ENCODE assay signal across 23 mouse cellular contexts in the genomic region with DNA sequence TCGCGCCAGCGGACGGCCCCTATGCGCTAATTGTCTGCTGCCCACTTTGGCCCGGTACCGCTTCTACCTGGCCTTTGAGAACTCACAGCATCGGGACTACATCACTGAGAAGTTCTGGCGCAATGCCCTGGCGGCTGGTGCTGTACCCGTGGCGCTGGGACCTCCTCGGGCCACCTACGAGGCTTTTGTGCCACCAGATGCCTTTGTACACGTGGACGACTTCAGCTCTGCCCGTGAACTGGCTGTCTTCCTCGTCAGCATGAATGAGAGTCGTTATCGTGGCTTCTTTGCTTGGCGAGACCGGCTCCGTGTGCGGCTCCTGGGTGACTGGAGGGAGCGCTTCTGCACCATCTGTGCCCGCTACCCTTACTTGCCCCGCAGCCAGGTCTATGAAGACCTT. TPM values are rescaled to one million over a fixed set of nuclear protein-coding genes. Genes with fewer than 3 reads are reported as not detected.
DNase-seq lines count a peak whose midpoint lies in the region; ATAC-seq and TF ChIP-seq lines count a peak whose summit lies in the region.
"Had no signal": no experiment of that assay in that cellular context is flagged by ENCODE, and none has a peak within 500 bp of the region (broad histone marks: within the 10 kb centered on the region; RNA-seq: fewer than 3 reads in every experiment).

No protein-coding gene starts in this region.

- H3K27ac ChIP-seq in midbrain, embryonic 14.5 days (replicated peaks; ENCODE audit: low read depth, low read length), result no peak overlapping the region
- H3K27ac ChIP-seq in midbrain, embryonic 13.5 days, result no peak overlapping the region
- no peak overlapping the region for H3K27ac ChIP-seq in ES-E14 (ENCODE audit: insufficient read depth, low read depth, low read length, poor library complexity, severe bottlenecking)
- H3K27ac ChIP-seq in cerebellum, adult 2 months (ENCODE audit: insufficient read depth, low read length), result 0 out of 2 replicates have a peak overlapping the region, but pooled peaks have one; percentile 15

- no peaks in the 10 kb centered on the region for H3K36me3 ChIP-seq in midbrain, embryonic 14.5 days (ENCODE audit: control insufficient read depth, insufficient read depth, low read length)
- H3K36me3 ChIP-seq in midbrain, embryonic 13.5 days, result no peaks in the 10 kb centered on the region
- H3K36me3 ChIP-seq in ES-E14 (ENCODE audit: control insufficient read depth, insufficient read depth, low read length, poor library complexity, severe bottlenecking), result no peaks in the 10 kb centered on the region

- TF ChIP-seq POLR2A in cerebellum, adult 2 months (IDR thresholded peaks at IDR 0.05; ENCODE audit: borderline replicate concordance, insufficient read depth, low read length), result no peak

- ATAC-seq in midbrain, embryonic 14.5 days (ENCODE audit: low FRiP score, low TSS enrichment), result no peak
- ATAC-seq in midbrain, embryonic 13.5 days, result no peak
- ATAC-seq: inflammation-experienced regulatory T-cells, adult 6 months; midbrain, embryonic 16.5 days had no signal

- TF ChIP-seq CTCF in cerebellum, adult 2 months (IDR thresholded peaks at IDR 0.05; ENCODE audit: borderline replicate concordance, insufficient read depth, low read depth, low read length), result no peak

- peaks cover 4% of the 10 kb centered on the region; the same call in 1 of the 2 replicates for H3K27me3 ChIP-seq in midbrain, embryonic 14.5 days (ENCODE audit: control insufficient read depth, insufficient read depth, low read length)
- H3K27me3 ChIP-seq in midbrain, embryonic 13.5 days, result peaks cover 30% of the 10 kb centered on the region
- no peaks in the 10 kb centered on the region for H3K27me3 ChIP-seq in cerebellum, adult 2 months (ENCODE audit: control insufficient read depth, insufficient read depth, low read length)

- peak overlapping the region; percentile 2; the same call in 1 of the 2 replicates for H3K9ac ChIP-seq in midbrain, embryonic 14.5 days (replicated peaks; ENCODE audit: low read length)
- H3K9ac ChIP-seq in midbrain, embryonic 13.5 days (replicated peaks), result no peak overlapping the region
- H3K9ac ChIP-seq in ES-E14 (ENCODE audit: insufficient read depth, low read depth, low read length, poor library complexity, severe bottlenecking), result peak overlapping the region; percentile 9; the same call in 1 of the 2 replicates

- in situ Hi-C loops in ES-E14 (cut with MboI; ENCODE audit: low sequenced_read_pairs in 2 of 2, unreplicated experiment in 2 of 2), result no loop called here

- 50% methylated on average over 27 of the region's 27 CpGs for WGBS in midbrain, embryonic 14.5 days
- WGBS in midbrain, embryonic 13.5 days, result 59% methylated on average over 27 of the region's 27 CpGs
- 31% methylated on average over 27 of the region's 27 CpGs for WGBS in cerebellum, adult 2 months

- DNase-seq in midbrain, embryonic 14.5 days, result no peak
- DNase-seq in ES-E14 (ENCODE audit: low read depth, low spot score) (no peak), liver (no peak), adipocyte (ENCODE audit: low spot score) (no peak)
- DNase-seq in cerebellum, adult 2 months, result peak in 1 of 2 experiments; percentile 58
- peak; percentile 55 to 58 for DNase-seq in cerebellum, postnatal 36 days
- DNase-seq: embryo, embryonic 11 days; heart, postnatal 10 days; kidney, adult 8-10 months; lung, adult 18-20 months; retina, postnatal 1 day; thymus, adult 18-20 months; thymus, postnatal 4 days had no signal

- H3K9me3 ChIP-seq in midbrain, embryonic 14.5 days (ENCODE audit: control insufficient read depth, low read length), result no peaks in the 10 kb centered on the region
- H3K9me3 ChIP-seq in midbrain, embryonic 13.5 days, result no peaks in the 10 kb centered on the region
- no peaks in the 10 kb centered on the region for H3K9me3 ChIP-seq in ES-E14 (ENCODE audit: control insufficient read depth, insufficient read depth, low read depth, low read length)

- H3K4me2 ChIP-seq in midbrain, embryonic 14.5 days (ENCODE audit: low read length), result no peak overlapping the region
- no peak overlapping the region for H3K4me2 ChIP-seq in midbrain, embryonic 13.5 days (replicated peaks)
- H3K4me2 ChIP-seq: heart, embryonic 11.5 days; liver, embryonic 11.5 days had no signal

- peaks cover 15% of the 10 kb centered on the region for H3K4me1 ChIP-seq in midbrain, embryonic 14.5 days (ENCODE audit: control insufficient read depth, insufficient read depth, low read length)
- peaks cover 19% of the 10 kb centered on the region for H3K4me1 ChIP-seq in midbrain, embryonic 13.5 days (replicated peaks)
- peaks cover 0 to 12% of the 10 kb centered on the region in 2 experiments; a peak in 2 of 4 replicates for H3K4me1 ChIP-seq in ES-E14 (ENCODE audit: control insufficient read depth in 2 of 2, insufficient read depth in 2 of 2, low read length in 2 of 2, poor library complexity in 1 of 2)
- H3K4me1 ChIP-seq in cerebellum, adult 2 months (ENCODE audit: control insufficient read depth, insufficient read depth, low read length), result peaks cover 43% of the 10 kb centered on the region

- no peak overlapping the region for H3K4me3 ChIP-seq in midbrain, embryonic 14.5 days (replicated peaks; ENCODE audit: low read depth, low read length)
- H3K4me3 ChIP-seq in midbrain, embryonic 13.5 days (replicated peaks), result no peak overlapping the region
- peak overlapping the region; percentile 47 to 50 for H3K4me3 ChIP-seq in ES-E14 (ENCODE audit: insufficient read depth in 1 of 2, low read depth in 1 of 2, low read length in 2 of 2, poor library complexity in 1 of 2, severe bottlenecking in 1 of 2)
- H3K4me3 ChIP-seq in cerebellum, adult 2 months (replicated peaks; ENCODE audit: insufficient read depth, low read depth, low read length), result no peak overlapping the region
- H3K4me3 ChIP-seq: megakaryocyte, embryonic 14.5 days had no signal

TF ChIP-seq in ES-E14, 5 proteins besides CTCF, POLR2A, EP300 and RAD21:
- no peak for TF ChIP-seq ZNF384 (IDR thresholded peaks at IDR 0.05; ENCODE audit: low read depth, low read length)
- no peak for TF ChIP-seq MAFK (IDR thresholded peaks at IDR 0.05; ENCODE audit: insufficient read depth, low read depth, low read length)
- TF ChIP-seq CHD2 (IDR thresholded peaks at IDR 0.05; ENCODE audit: low read depth, low read length), result no peak
- TF ChIP-seq HCFC1 (IDR thresholded peaks at IDR 0.05; ENCODE audit: borderline replicate concordance, insufficient read depth, low read length), result no peak
- TF ChIP-seq ZC3H11A (IDR thresholded peaks at IDR 0.05; ENCODE audit: borderline replicate concordance, low read depth, low read length), result no peak
TF ChIP-seq in ES-E14: peak in this region for 0.

RNA-seq across cellular contexts. Expression of a gene that starts 2.4 kb away (rescaled TPM):
- 0.17 and 0.26 TPM in 2 replicates for polyA plus RNA-seq in midbrain, embryonic 14.5 days (2014; fragmentation: Nextera tagmentation; extraction: Ambion mirVana)
- polyA plus RNA-seq in midbrain, embryonic 13.5 days (2015; fragmentation: Nextera tagmentation; extraction: Ambion mirVana), result 0.49 TPM in 1 of 2 replicates, not detected in the other
- 0.37 TPM in 1 of 2 replicates, not detected in the other for total RNA-seq in ES-E14 (2012; rRNA removed)
- polyA plus RNA-seq in cerebellum, adult 2 months (2012; rRNA removed), result 0.51 and 0.71 TPM in 2 replicates
- total RNA-seq: gastrocnemius, adult 8-10 months had no signal
- polyA plus RNA-seq: heart, embryonic 11.5 days; liver, embryonic 11.5 days had no signal

RNA-seq across cellular contexts. Expression of a gene that starts 3.0 kb away (rescaled TPM):
- 16.9 and 17.7 TPM in 2 replicates for polyA plus RNA-seq in midbrain, embryonic 14.5 days (2014; fragmentation: Nextera tagmentation; extraction: Ambion mirVana)
- polyA plus RNA-seq in midbrain, embryonic 13.5 days (2015; fragmentation: Nextera tagmentation; extraction: Ambion mirVana), result 10.2 and 11.1 TPM in 2 replicates
- total RNA-seq in ES-E14 (2012; rRNA removed), result 12.6 and 21.9 TPM in 2 replicates
- 285 and 294 TPM in 2 replicates for polyA plus RNA-seq in cerebellum, adult 2 months (2012; rRNA removed)

RNA-seq across cellular contexts. Expression of a gene that starts 26.3 kb away (rescaled TPM):
- polyA plus RNA-seq in midbrain, embryonic 14.5 days (2014; fragmentation: Nextera tagmentation; extraction: Ambion mirVana), result 374 and 422 TPM in 2 replicates
- polyA plus RNA-seq in midbrain, embryonic 13.5 days (2015; fragmentation: Nextera tagmentation; extraction: Ambion mirVana), result 380 and 389 TPM in 2 replicates
- 28.3 and 43.8 TPM in 2 replicates for total RNA-seq in ES-E14 (2012; rRNA removed)
- 502 and 505 TPM in 2 replicates for polyA plus RNA-seq in cerebellum, adult 2 months (2012; rRNA removed)
- total RNA-seq: granulocyte monocyte progenitor cell, adult 5-6 weeks; MEL had no signal

RNA-seq across cellular contexts. Expression of a gene that starts 29.8 kb away (rescaled TPM):
- polyA plus RNA-seq in midbrain, embryonic 14.5 days (2014; fragmentation: Nextera tagmentation; extraction: Ambion mirVana), result 2.0 and 2.1 TPM in 2 replicates
- 0.62 and 1.0 TPM in 2 replicates for polyA plus RNA-seq in midbrain, embryonic 13.5 days (2015; fragmentation: Nextera tagmentation; extraction: Ambion mirVana)
- 0.76 and 2.4 TPM in 2 replicates for total RNA-seq in ES-E14 (2012; rRNA removed)
- 12.3 and 12.5 TPM in 2 replicates for polyA plus RNA-seq in cerebellum, adult 2 months (2012; rRNA removed)
- total RNA-seq: granulocyte monocyte progenitor cell, adult 5-6 weeks; MEL had no signal
- polyA plus RNA-seq: hindbrain, embryonic 11.5 days had no signal

RNA-seq across cellular contexts. Expression of a gene that starts 31.2 kb away (rescaled TPM):
- polyA plus RNA-seq in midbrain, embryonic 14.5 days (2014; fragmentation: Nextera tagmentation; extraction: Ambion mirVana), result 1.7 and 1.9 TPM in 2 replicates
- 2.7 and 4.0 TPM in 2 replicates for polyA plus RNA-seq in midbrain, embryonic 13.5 days (2015; fragmentation: Nextera tagmentation; extraction: Ambion mirVana)
- 0.32 and 1.5 TPM in 2 replicates for total RNA-seq in ES-E14 (2012; rRNA removed)
- polyA plus RNA-seq in cerebellum, adult 2 months (2012; rRNA removed), result 0.84 and 2.8 TPM in 2 replicates
- total RNA-seq: granulocyte monocyte progenitor cell, adult 5-6 weeks had no signal
- polyA plus RNA-seq: liver, embryonic 11.5 days had no signal

Comparison
In these comparisons a context has a peak if more than half of its experiments do, and no peak if none do; other contexts are left out.
1. DNase-seq: peak in cerebellum, postnatal 36 days (2 of 2); none in midbrain, embryonic 14.5 days (single experiment), ES-E14 (single experiment), liver (single experiment) and adipocyte (single experiment).
2. H3K4me3 ChIP-seq: peak in ES-E14 (2 of 2); none in midbrain, embryonic 14.5 days (single experiment), midbrain, embryonic 13.5 days (single experiment) and cerebellum, adult 2 months (single experiment).
3. RNA of a gene that starts 3.0 kb away (polyA plus RNA-seq): 285 to 294 TPM in cerebellum, adult 2 months; 16.9 to 17.7 TPM in midbrain, embryonic 14.5 days and 10.2 to 11.1 TPM in midbrain, embryonic 13.5 days; every median in the first group is over 10 times any median in the second.